Mouse (Mus musculus) adrenal gland, postnatal 25 days (tissue): ENCODE measurements around the gene Slc25a43. TPM values are rescaled to one million over a fixed set of nuclear protein-coding genes. Genes with fewer than 3 reads are reported as not detected.

ENCODE experiments used
- DNase-seq: peaks from one replicate; pipeline ENCODE4 v3.0.0; 2021; ENCODE audit warnings: mixed read lengths
- long read RNA-seq: library from polyadenylated mRNA; stranded (forward); transcript quantifications from one replicate; pipeline ENCODE4 v2.0.0, GENCODE M21; 2021
- total RNA-seq: library from RNA; stranded (reverse); gene quantifications from 2 replicates; pipeline ENCODE4 v1.2.3, GENCODE M21; 2021

Gene Slc25a43
- total RNA-seq, result 1.7 and 2.0 TPM in 2 replicates
- long read RNA-seq, partial matches to known transcripts, result 0 of 2 reads
- long read RNA-seq, other reads (novel, unspliced or antisense), result 0 of 2 reads

GRCm38 (mm10) chrX:36743503-36744101, at the start of gene Slc25a43:
Gene Slc25a43 (plus strand): TSS chrX:36743659.
- DNase-seq, result peak; percentile 46

GRCm38 (mm10) chrX:36740124-36740951, 3.1 kb upstream of the Slc25a43 start:
- DNase-seq, result no peak

- DNase-seq, result no peak
Measured at GRCm38 (mm10) chrX:36741278-36741677, 2.2 kb upstream of the Slc25a43 start.

GRCm38 (mm10) chrX:36742744-36743143, 715 bp upstream of the Slc25a43 start:
- no peak for DNase-seq

GRCm38 (mm10) chrX:36744735-36745134, 1.3 kb downstream of the Slc25a43 start:
- DNase-seq, result peak; percentile 14

GRCm38 (mm10) chrX:36745333-36745732, 1.9 kb downstream of the Slc25a43 start:
- no peak for DNase-seq

- DNase-seq, result no peak
Measured at GRCm38 (mm10) chrX:36746789-36747188, 3.3 kb downstream of the Slc25a43 start.

- no peak for DNase-seq
Measured at GRCm38 (mm10) chrX:36748573-36748972, 5.1 kb downstream of the Slc25a43 start.

- no peak for DNase-seq
Measured at GRCm38 (mm10) chrX:36749281-36749785, 5.9 kb downstream of the Slc25a43 start.

GRCm38 (mm10) chrX:36750591-36750990, 7.1 kb downstream of the Slc25a43 start:
- DNase-seq, result no peak

GRCm38 (mm10) chrX:36752586-36752985, 9.1 kb downstream of the Slc25a43 start:
- no peak for DNase-seq

- DNase-seq, result no peak
Measured at GRCm38 (mm10) chrX:36757796-36758472, 14.5 kb downstream of the Slc25a43 start.

GRCm38 (mm10) chrX:36758566-36758965, 15.1 kb downstream of the Slc25a43 start:
- DNase-seq, result no peak

- DNase-seq, result no peak
Measured at GRCm38 (mm10) chrX:36760946-36761635, 17.6 kb downstream of the Slc25a43 start.

- no peak for DNase-seq
Measured at GRCm38 (mm10) chrX:36762289-36762688, 18.8 kb downstream of the Slc25a43 start.

GRCm38 (mm10) chrX:36762894-36763293, 19.4 kb downstream of the Slc25a43 start:
- DNase-seq, result no peak

GRCm38 (mm10) chrX:36763298-36763933, 20.0 kb downstream of the Slc25a43 start:
- DNase-seq, result no peak

- DNase-seq, result no peak
Measured at GRCm38 (mm10) chrX:36763934-36764317, 20.5 kb downstream of the Slc25a43 start.

- no peak for DNase-seq
Measured at GRCm38 (mm10) chrX:36767386-36767785, 23.9 kb downstream of the Slc25a43 start.

GRCm38 (mm10) chrX:36772591-36772990, 29.1 kb downstream of the Slc25a43 start:
- DNase-seq, result no peak

GRCm38 (mm10) chrX:36775520-36775919, 32.1 kb downstream of the Slc25a43 start:
- no peak for DNase-seq

- DNase-seq, result no peak
Measured at GRCm38 (mm10) chrX:36777694-36778093, 34.2 kb downstream of the Slc25a43 start.
